21 mouse cellular contexts compared by ENCODE assay signal in genomic region chr8:114594811-114595210, GRCm38 (mm10).
DNase-seq lines count a peak whose midpoint lies in the region; ATAC-seq and TF ChIP-seq lines count a peak whose summit lies in the region.
"Had no signal": no experiment of that assay in that cellular context is flagged by ENCODE, and none has a peak within 500 bp of the region (broad histone marks: within the 10 kb centered on the region; RNA-seq: fewer than 3 reads in every experiment).

No protein-coding gene starts in this region.

- DNase-seq in cerebellum, adult 11-12 months, result peak; percentile 47
- DNase-seq in cerebellum, postnatal 36 days, result no peak
- DNase-seq in lung, embryonic 14.5 days, result peak; percentile 24
- no peak for DNase-seq in lung, postnatal 14 days
- DNase-seq in thymus, postnatal 14 days, result no peak
- no peak for DNase-seq in heart, postnatal 14 days
- DNase-seq: embryo, embryonic 11 days; gastrocnemius, adult 2 months; kidney, adult 2 months; kidney, postnatal 10 days; layer of hippocampus, postnatal 36 days; lung, postnatal 4 days; retina, postnatal 1 day; thymus, postnatal 25 days had no signal

- no peak overlapping the region for H3K4me3 ChIP-seq in lung, embryonic 14.5 days (ENCODE audit: low read depth, low read length)
- H3K4me3 ChIP-seq: gastrocnemius, adult 2 months; hindbrain, embryonic 10.5 days; limb, embryonic 15.5 days had no signal

- H3K27ac ChIP-seq in lung, embryonic 14.5 days (ENCODE audit: low read depth), result no peak overlapping the region
- H3K27ac ChIP-seq: gastrocnemius, adult 2 months; hindbrain, embryonic 10.5 days; hindbrain, postnatal 0 days; limb, embryonic 15.5 days; stomach, postnatal 0 days had no signal

- no peaks in the 10 kb centered on the region; the same call in 1 of the 2 replicates for H3K27me3 ChIP-seq in lung, embryonic 14.5 days (ENCODE audit: insufficient read depth, low read length)
- H3K27me3 ChIP-seq: CH12.LX had no signal

- peaks cover 6% of the 10 kb centered on the region; the same call in 1 of the 2 replicates for H3K9me3 ChIP-seq in lung, embryonic 14.5 days (ENCODE audit: low read depth, low read length)
- H3K9me3 ChIP-seq: limb, embryonic 15.5 days had no signal

- H3K36me3 ChIP-seq in lung, embryonic 14.5 days (ENCODE audit: insufficient read depth), result no peaks in the 10 kb centered on the region
- H3K36me3 ChIP-seq: limb, embryonic 15.5 days had no signal

- intact Hi-C loops in heart, postnatal 14 days (cut with DNase I), result no loop called here

- no peak for TF ChIP-seq CTCF in lung, embryonic 14.5 days (IDR thresholded peaks at IDR 0.05; ENCODE audit: low read depth)

- H3K9ac ChIP-seq in lung, embryonic 14.5 days, result no peak overlapping the region
- H3K9ac ChIP-seq: limb, embryonic 15.5 days had no signal

- no peak for ATAC-seq in lung, embryonic 14.5 days (ENCODE audit: insufficient read depth)
- ATAC-seq in granulocyte monocyte progenitor cell, adult 5-6 weeks (replicated peaks; ENCODE audit: poor library complexity, severe bottlenecking), result peak; percentile 81
- ATAC-seq: hindbrain, postnatal 0 days had no signal

- no peak overlapping the region for H3K4me2 ChIP-seq in lung, embryonic 14.5 days
- H3K4me2 ChIP-seq: limb, embryonic 15.5 days; midbrain, embryonic 11.5 days had no signal

- WGBS in lung, embryonic 14.5 days, result 66% methylated on average over 5 of the region's 5 CpGs

- H3K4me1 ChIP-seq in lung, embryonic 14.5 days (ENCODE audit: insufficient read depth), result no peaks in the 10 kb centered on the region

Comparison
In these comparisons a context has a peak if more than half of its experiments do, and no peak if none do; other contexts are left out.
1. DNase-seq: peak in cerebellum, adult 11-12 months (single experiment) and lung, embryonic 14.5 days (single experiment); none in cerebellum, postnatal 36 days (0 of 2), lung, postnatal 14 days (single experiment), thymus, postnatal 14 days (single experiment) and heart, postnatal 14 days (0 of 2).